ENCODE assay signal across 8 mouse cellular contexts in the genomic region with DNA sequence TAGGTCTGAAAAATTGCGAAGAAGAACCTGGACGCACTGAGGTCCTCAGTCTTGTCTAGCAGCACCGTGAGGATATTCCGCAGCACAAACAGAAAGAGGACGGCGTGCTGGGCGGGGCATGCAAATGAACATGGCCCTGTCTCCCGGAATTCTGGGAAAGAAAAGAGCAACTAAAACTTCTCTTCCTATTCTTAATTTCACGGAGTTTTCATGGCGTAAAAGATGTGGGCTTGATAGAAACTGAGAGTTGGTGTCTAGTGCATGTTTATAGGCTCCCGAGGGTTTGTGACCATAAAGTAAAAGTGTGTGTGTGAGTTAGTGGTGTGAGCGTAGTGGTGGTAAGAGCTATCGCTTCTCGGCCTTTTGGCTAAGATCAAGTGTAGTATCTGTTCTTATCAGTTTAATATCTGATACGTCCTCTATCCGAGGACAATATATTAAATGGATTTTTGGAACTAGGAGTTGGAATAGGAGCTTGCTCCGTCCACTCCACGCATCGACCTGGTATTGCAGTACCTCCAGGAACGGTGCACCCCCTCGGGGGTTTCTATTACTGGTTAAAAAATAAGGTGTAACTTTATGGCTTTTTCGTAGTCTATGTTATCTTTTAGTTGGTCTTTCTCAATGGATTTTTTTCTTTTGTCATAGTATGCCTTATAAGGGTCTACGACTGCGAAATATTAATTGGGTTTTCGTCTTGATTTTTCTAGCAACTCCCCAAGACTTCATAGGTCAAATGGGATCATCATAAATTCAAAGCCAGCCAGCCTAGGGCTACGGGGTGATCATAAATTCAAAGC. TPM values are rescaled to one million over a fixed set of nuclear protein-coding genes. Genes with fewer than 3 reads are reported as not detected.
A peak's percentile ranks its signal among the peaks of the same experiment; 100 is the strongest.
DNase-seq lines count a peak whose midpoint lies in the region; ATAC-seq and TF ChIP-seq lines count a peak whose summit lies in the region.

No protein-coding gene starts in this region.

- DNase-seq in gastrocnemius, adult 8-10 months (ENCODE audit: low spot score in 2 of 2), result peak; percentile 68 to 77
- DNase-seq in induced T-regulatory cell, adult 2 months (ENCODE audit: low read depth), result peak; percentile 94
- DNase-seq in left cerebral cortex, adult 9 months (ENCODE audit: low spot score in 2 of 2), result peak; percentile 72 to 85
- peak; percentile 69 for DNase-seq in right cerebral cortex, postnatal 14 days
- DNase-seq in yolk sac, embryonic 10.5 days (ENCODE audit: low spot score), result peak; percentile 90

- H3K27ac ChIP-seq in cortical plate, adult 2 months (ENCODE audit: insufficient read depth, low read length), result peak overlapping the region; percentile 55; the same call in 1 of the 2 replicates

- no peak for TF ChIP-seq CTCF in cortical plate, adult 2 months (IDR thresholded peaks at IDR 0.05; ENCODE audit: extremely low read depth, insufficient read depth, low read length)

- H3K4me3 ChIP-seq in cortical plate, adult 2 months (ENCODE audit: insufficient read depth, low read length), result peak overlapping the region; percentile 34

- TF ChIP-seq POLR2A in cortical plate, adult 2 months (IDR thresholded peaks at IDR 0.05; ENCODE audit: extremely low read depth, insufficient read depth, low read length), result peak; percentile 65

- H3K4me1 ChIP-seq in cortical plate, adult 2 months (ENCODE audit: control insufficient read depth, insufficient read depth, low read length), result no peaks in the 10 kb centered on the region

- peak; percentile 67 for ATAC-seq in activated CD4-positive, CD25-positive, alpha-beta regulatory T cell, adult 4 months
- peak; percentile 76 for ATAC-seq in megakaryocyte progenitor cell, adult 5-6 weeks (replicated peaks; ENCODE audit: poor library complexity)

RNA-seq across cellular contexts. Expression of a gene that starts 15.2 kb away (rescaled TPM):
- polyA plus RNA-seq in activated CD4-positive, CD25-positive, alpha-beta regulatory T cell, adult 4 months (2017; shearing (Covaris generic)), result not detected
- polyA plus RNA-seq in cortical plate, adult 2 months (2012; rRNA removed), result not detected in 2 replicates
- not detected for total RNA-seq in gastrocnemius, adult 8-10 months (2022)
- total RNA-seq in megakaryocyte progenitor cell, adult 5-6 weeks (2015), result 0.24 TPM in 1 of 2 replicates, not detected in the other
- not detected in 2 replicates for total RNA-seq in megakaryocyte progenitor cell, adult 5-6 weeks (2017)

RNA-seq across cellular contexts. Expression of a gene that starts 27.5 kb away (rescaled TPM):
- 10 to 100 TPM; 51.1 to 58.1 TPM for polyA plus RNA-seq in activated CD4-positive, CD25-positive, alpha-beta regulatory T cell, adult 4 months (2017; shearing (Covaris generic))
- 130 and 131 TPM in 2 replicates for polyA plus RNA-seq in cortical plate, adult 2 months (2012; rRNA removed)
- 10 to 100 TPM; 28.5 to 34.9 (median 32.6) TPM for total RNA-seq in gastrocnemius, adult 8-10 months (2022)
- total RNA-seq in megakaryocyte progenitor cell, adult 5-6 weeks (2015), result 52.4 and 58.5 TPM in 2 replicates
- total RNA-seq in megakaryocyte progenitor cell, adult 5-6 weeks (2017), result 51.3 and 67.6 TPM in 2 replicates

RNA-seq across cellular contexts. Expression of a gene that starts 31.0 kb away (rescaled TPM):
- 10 to 100 TPM; 12.2 to 16.4 TPM for polyA plus RNA-seq in activated CD4-positive, CD25-positive, alpha-beta regulatory T cell, adult 4 months (2017; shearing (Covaris generic))
- 7.0 and 7.3 TPM in 2 replicates for polyA plus RNA-seq in cortical plate, adult 2 months (2012; rRNA removed)
- 10 to 100 TPM in 3 of 4 experiments, 1 to 10 TPM in 1; 9.2 to 17.1 (median 15.2) TPM for total RNA-seq in gastrocnemius, adult 8-10 months (2022)
- 12.8 and 13.0 TPM in 2 replicates for total RNA-seq in megakaryocyte progenitor cell, adult 5-6 weeks (2015)
- 4.7 and 8.7 TPM in 2 replicates for total RNA-seq in megakaryocyte progenitor cell, adult 5-6 weeks (2017)

Comparison
In these comparisons a context has a peak if more than half of its experiments do, and no peak if none do; other contexts are left out.
1. Peak in every context shown above with its lines: DNase-seq, ATAC-seq, H3K4me3 ChIP-seq and H3K27ac ChIP-seq.